Mouse (Mus musculus) embryonic fibroblast, embryonic 13.5 days (primary cell): ENCODE measurements around the gene Vps18.

ENCODE experiments used
- CTCF ChIP-seq: IDR thresholded peaks from 2 replicates; pipeline ENCODE4 v1.5.1; 2011; ENCODE audit warnings: mild to moderate bottlenecking, control low read depth, low read length, moderate library complexity, borderline replicate concordance; ENCODE audit not compliant: insufficient read depth
- POLR2A ChIP-seq: IDR thresholded peaks from 2 replicates; pipeline ENCODE4 v1.6.1; 2011; ENCODE audit warnings: low read depth, mild to moderate bottlenecking, control low read depth, low read length, moderate library complexity

- no peak for TF ChIP-seq CTCF
- TF ChIP-seq POLR2A: no peak
Measured at GRCm38 (mm10) chr2:119320571-119320970, 32.0 kb downstream of the Vps18 start.
